Mouse (Mus musculus) adrenal gland, postnatal 25 days (tissue): ENCODE measurements around the gene Gm1123. TPM values are rescaled to one million over a fixed set of nuclear protein-coding genes. Genes with fewer than 3 reads are reported as not detected.

ENCODE experiments used
- DNase-seq: peaks from one replicate; pipeline ENCODE4 v3.0.0; 2021; ENCODE audit warnings: mixed read lengths
- long read RNA-seq: library from polyadenylated mRNA; stranded (forward); transcript quantifications from one replicate; pipeline ENCODE4 v2.0.0, GENCODE M21; 2021
- total RNA-seq: library from RNA; stranded (reverse); gene quantifications from 2 replicates; pipeline ENCODE4 v1.2.3, GENCODE M21; 2021

Gm1123 gene
- total RNA-seq, result not detected in 2 replicates
- long read RNA-seq, result 0 reads

DNA sequence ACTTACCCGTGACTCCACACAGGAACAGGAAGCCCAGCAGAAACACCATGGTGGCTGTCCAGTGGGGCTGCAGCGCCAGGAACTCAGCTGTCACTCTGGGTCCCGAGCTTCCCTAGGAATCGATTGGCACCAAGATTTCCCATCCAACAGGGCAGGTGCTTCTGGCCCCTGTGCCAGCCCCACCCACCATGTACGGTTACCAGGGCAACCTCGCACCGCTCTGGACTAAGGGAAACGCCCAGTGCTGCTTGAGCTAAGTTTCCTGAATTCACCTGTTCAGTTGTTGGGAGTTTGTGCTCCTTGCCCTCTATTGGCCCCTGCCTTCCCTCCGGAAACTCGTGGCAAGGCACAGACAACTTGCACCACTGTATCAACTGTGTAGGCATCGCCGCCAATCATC, at the start of gene Gm1123:
Gm1123 (minus strand) TSS at position 141 of the 400 bp plus-strand sequence.
- DNase-seq, result no peak

GRCm38 (mm10) chr9:99081718-99082117, 46.2 kb upstream of the Gm1123 start:
- DNase-seq, result no peak

GRCm38 (mm10) chr9:99081308-99081707, 45.8 kb upstream of the Gm1123 start:
- DNase-seq, result no peak

GRCm38 (mm10) chr9:99080657-99081056, 45.1 kb upstream of the Gm1123 start:
- no peak for DNase-seq

GRCm38 (mm10) chr9:99074462-99074861, 38.9 kb upstream of the Gm1123 start:
- DNase-seq, result no peak

- DNase-seq, result no peak
These were observed 37.0 kb upstream of the Gm1123 start for GRCm38 (mm10) chr9:99072538-99072937.

- DNase-seq, result no peak
These were observed 29.8 kb upstream of the Gm1123 start for GRCm38 (mm10) chr9:99065311-99065710.

- no peak for DNase-seq
These were observed 28.7 kb upstream of the Gm1123 start for GRCm38 (mm10) chr9:99064216-99064615.

DNA sequence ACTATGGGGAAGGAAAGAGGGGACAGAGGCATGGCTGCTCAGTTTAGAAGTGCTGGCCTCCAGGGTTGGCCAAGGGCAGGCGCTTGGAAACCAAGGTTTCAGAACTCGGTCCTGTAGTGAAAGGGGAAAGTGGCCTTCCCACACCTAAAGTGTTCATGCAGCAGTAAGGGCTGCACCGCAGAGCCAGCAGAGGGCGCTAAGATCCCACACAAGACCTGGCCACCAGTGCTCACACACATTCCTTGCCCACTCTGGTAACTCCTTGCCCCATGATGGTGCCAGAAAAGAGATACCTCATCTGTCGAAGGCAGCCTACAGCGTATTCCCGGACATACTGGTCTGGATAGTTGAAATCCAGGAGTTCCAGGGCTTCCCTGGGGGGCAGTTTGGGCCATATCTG, 27.0 kb upstream of the Gm1123 start:
- DNase-seq, result peak; percentile 81

GRCm38 (mm10) chr9:99057751-99058150, 22.2 kb upstream of the Gm1123 start:
- DNase-seq, result no peak

GRCm38 (mm10) chr9:99049760-99050159, 14.2 kb upstream of the Gm1123 start:
- no peak for DNase-seq

DNA sequence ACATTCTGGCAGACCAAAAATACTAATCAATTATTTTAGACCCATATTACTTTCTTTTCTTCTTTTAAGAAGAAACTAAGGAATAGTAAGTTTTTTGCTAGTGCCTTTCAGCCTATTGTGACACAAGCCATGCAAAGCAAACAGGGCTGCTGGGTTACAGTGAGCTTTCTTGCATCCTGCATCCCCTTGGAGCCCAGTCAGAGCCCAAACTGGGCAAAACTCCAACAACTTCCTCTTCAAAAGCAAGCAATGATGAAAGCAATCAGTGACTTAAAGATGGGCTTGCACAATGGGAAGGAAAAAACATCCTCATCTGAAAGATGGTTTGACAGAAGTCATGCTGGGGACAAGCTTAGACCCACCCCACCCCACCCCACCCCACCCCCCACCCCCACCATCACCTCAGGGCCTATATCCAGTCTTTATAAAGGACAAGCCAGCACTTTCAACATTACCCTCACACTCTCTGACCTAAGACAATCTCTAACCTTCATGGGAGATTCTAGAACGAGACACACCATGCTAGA, 13.3 kb upstream of the Gm1123 start:
- no peak for DNase-seq

DNA sequence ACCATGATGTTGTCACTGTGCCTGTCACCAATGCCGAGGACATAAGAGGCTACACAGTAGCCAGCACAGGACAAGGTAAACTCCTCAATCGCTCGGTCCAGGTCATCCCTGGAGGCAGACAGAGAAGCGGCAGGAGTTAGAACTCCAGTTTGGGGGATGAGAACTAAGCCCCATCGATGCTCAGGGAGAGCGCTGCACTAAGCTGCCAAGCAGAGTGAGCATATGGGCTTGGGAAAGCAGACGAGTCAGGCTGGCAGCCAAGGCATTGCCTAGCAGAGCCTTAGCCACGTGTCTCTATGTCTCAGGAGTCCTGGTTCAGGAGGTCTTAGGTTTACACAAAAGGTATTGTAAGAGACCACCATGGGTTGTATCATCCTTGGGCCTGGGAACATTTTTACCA, 9.2 kb upstream of the Gm1123 start:
- no peak for DNase-seq

- DNase-seq, result no peak
These were observed 7.1 kb upstream of the Gm1123 start for GRCm38 (mm10) chr9:99042641-99043040.

- no peak for DNase-seq
These were observed 6.5 kb upstream of the Gm1123 start for GRCm38 (mm10) chr9:99041994-99042393.

GRCm38 (mm10) chr9:99034111-99034510, 1.4 kb downstream of the Gm1123 start:
- no peak for DNase-seq

DNA sequence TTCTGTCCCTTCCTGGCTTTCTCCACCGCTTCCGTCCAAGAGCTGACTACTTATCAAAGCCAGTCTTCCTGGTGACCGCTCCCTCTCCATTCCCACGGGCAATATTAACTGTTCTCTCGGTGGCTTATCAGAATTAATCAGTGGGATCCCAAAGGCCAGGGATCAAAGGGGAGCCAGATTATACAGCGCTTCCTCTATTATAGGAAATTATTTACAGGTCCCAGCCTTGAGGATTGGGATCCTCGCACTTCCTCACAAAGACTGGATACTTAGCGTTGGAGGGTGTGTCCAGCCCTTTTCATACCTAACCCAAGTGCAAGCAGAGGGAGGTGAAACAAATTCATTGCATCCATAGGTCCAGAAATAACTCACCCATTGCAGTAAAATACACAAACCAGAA, 3.5 kb downstream of the Gm1123 start:
- DNase-seq, result no peak

DNA sequence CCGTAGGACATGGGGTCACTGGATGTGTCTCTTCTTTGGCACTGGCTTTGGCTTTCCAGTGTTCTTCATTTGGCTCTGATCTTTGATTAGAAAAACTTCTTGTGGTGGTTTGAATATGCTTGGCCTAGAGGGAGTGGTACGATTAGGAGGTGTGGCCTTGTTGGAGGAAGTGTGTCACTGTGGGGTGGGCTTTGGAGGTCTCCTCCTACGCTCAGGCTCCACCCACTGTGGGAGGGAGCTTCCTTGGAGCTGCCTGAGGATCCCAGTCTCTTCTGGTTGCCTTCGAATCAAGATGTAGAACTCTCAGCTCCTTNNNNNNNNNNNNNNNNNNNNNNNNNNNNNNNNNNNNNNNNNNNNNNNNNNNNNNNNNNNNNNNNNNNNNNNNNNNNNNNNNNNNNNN, 13.8 kb downstream of the Gm1123 start:
- no peak for DNase-seq

DNA sequence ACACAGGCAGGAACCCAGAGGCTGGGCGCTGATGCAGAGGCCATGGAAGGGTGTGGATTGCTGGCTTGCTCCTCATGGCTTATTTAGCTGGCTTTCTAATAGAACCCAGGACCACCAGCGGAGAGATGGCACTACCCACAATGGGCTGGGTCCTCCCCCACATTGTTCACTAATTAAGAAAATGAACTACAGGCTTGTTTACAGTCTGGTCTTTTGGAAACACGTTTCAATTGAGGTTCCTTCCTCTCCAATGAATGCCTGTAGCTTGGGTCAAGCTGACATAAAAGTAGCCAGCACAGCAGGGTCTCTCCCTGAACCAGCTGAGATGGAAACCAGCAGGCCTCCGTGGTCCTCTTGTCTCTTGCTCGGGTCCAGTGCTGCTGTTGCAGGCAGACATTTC, 14.3 kb downstream of the Gm1123 start:
- DNase-seq, result no peak

DNA sequence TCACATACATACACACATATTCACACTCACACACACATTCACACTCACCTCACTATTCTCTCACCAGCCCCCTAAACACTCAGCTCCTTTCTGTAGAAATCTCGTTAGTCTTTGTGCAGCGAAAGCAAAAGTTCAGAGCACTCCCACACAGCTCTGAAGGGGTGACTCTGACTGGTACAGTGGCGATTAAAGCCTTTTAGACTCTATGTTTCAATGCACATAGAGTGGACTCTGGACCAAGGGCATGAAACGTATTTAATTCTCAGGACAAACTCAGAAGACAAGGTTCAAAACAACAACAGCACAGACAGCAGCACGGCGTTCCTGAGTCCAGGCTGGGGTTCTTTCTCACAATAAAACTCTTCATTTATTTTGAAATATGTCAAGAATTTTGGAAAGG, 17.8 kb downstream of the Gm1123 start:
- DNase-seq, result no peak

DNA sequence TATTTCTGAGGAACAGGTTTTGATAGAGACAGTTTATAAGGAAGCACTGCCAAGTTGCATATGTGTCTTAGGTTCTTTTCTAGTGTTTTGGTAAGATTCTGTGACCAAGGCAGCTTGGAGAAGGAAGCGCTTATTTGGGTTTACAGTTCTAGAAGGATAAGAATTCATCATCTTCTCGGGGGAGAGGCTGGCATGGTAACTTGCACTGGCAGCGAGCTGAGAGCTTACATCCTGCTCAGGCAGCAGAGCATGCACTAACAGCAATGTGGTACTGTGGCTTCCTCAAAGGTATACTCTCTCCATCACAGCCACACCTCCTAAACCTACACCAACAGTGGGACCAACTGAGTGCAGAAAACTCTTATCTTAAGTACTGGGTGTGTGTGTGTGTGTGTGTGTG, 18.8 kb downstream of the Gm1123 start:
- DNase-seq, result no peak

GRCm38 (mm10) chr9:99016301-99016700, 19.2 kb downstream of the Gm1123 start:
- DNase-seq, result no peak

GRCm38 (mm10) chr9:99009898-99010199, 25.7 kb downstream of the Gm1123 start:
- no peak for DNase-seq

DNA sequence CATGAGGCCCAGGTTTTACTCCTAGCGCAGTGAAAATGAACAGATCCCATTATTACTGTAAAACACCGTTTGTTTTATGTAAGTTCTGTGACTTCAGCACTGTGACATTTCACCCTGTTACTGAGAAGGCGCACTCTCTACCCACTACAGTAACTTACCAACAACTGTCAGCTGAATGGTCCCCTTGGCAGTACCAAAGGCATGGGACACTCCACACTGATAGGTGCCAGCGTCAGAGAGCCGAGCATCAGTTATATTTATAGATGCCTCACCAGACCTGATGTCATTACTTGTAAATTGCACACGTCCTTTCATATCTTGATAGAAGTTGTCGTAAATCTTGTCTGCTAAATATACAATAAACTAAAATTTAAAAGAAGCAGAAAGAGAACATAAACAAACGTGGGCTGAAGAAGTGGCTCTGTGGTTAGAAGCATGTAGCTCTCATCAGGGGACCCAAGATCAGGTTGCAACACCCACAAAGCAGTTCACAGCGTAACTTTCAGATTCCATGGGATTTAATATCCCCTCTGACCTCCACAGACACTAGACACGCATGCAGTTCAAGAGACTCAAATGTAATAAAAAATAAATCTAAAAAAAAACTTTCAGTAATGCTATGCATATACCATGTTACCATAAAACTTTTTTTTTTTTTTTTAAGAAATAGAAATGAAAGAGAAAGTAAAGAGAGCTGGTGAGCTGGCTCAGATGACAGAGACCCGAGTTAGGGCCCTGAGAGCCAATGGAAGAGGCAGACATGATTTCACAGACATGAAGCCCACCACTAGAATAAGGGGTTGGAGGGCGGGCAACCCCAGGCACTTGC, 26.2 kb downstream of the Gm1123 start:
- no peak for DNase-seq
